Mouse (Mus musculus) heart, embryonic 16.5 days (tissue): ENCODE measurements around the gene Nfib. TPM values are rescaled to one million over a fixed set of nuclear protein-coding genes. Genes with fewer than 3 reads are reported as not detected.
A peak's percentile ranks its signal among the peaks of the same experiment; 100 is the strongest.

Experiments used
- ATAC-seq: fragments of 200-750 bp; cut with Nextera tagmentation; replicated peaks from 2 replicates; pipeline ENCODE4 v1.8.0; 2017; ENCODE audit warnings: moderate number of reproducible peaks; ENCODE audit not compliant: insufficient read depth, low FRiP score; ENCODE audit errors: extremely low read depth
- H3K27ac ChIP-seq: fragments of 300-500 bp; sonication (generic); 2 replicates; pipeline ENCODE4 v1.5.1; 2014; ENCODE audit warnings: mild to moderate bottlenecking, low read length, control low read depth, moderate library complexity
- H3K27me3 ChIP-seq: fragments of 300-500 bp; sonication (generic); 2 replicates; pipeline ENCODE4 v1.6.1; 2014; ENCODE audit warnings: low read length, mixed read lengths; ENCODE audit not compliant: control insufficient read depth, insufficient read depth
- H3K36me3 ChIP-seq: fragments of 300-500 bp; sonication (generic); 2 replicates; pipeline ENCODE4 v1.6.1; 2014; ENCODE audit not compliant: control insufficient read depth, insufficient read depth
- H3K4me1 ChIP-seq: fragments of 300-500 bp; sonication (generic); 2 replicates; pipeline ENCODE4 v1.6.1; 2014; ENCODE audit warnings: low read length, mixed read lengths; ENCODE audit not compliant: control insufficient read depth, insufficient read depth
- H3K4me2 ChIP-seq: fragments of 300-500 bp; sonication (generic); 2 replicates; pipeline ENCODE4 v1.6.1; 2014; ENCODE audit warnings: low read depth, mild to moderate bottlenecking, control low read depth, low read length
- H3K4me3 ChIP-seq: fragments of 300-500 bp; sonication (generic); 2 replicates; pipeline ENCODE4 v1.5.1; 2014; ENCODE audit warnings: mild to moderate bottlenecking, control low read depth, low read length
- H3K9ac ChIP-seq: fragments of 300-500 bp; sonication (generic); 2 replicates; pipeline ENCODE4 v1.6.1; 2014; ENCODE audit warnings: low read length, control low read depth
- H3K9me3 ChIP-seq: fragments of 300-500 bp; sonication (generic); replicated peaks from 2 replicates; pipeline ENCODE4 v1.6.1; 2016; ENCODE audit warnings: low read length; ENCODE audit not compliant: control insufficient read depth
- WGBS: fragments of 180-500 bp; shearing (Covaris S2); extraction: QIAGEN DNeasy Blood & Tissue Kit; methylation state at CpG from one replicate; pipeline ENCODE4 v1.1.7; 2014; 5-methylcytosine and 5-hydroxymethylcytosine counted together
- polyA plus RNA-seq: library from polyadenylated mRNA; unstranded; fragments of >200 nt; fragmentation: Nextera tagmentation; extraction: Ambion mirVana; gene quantifications from 2 replicates; pipeline ENCODE4 v1.2.1, GENCODE M21; 2015

The Nfib gene
- polyA plus RNA-seq, 1 experiment from 2014 or later = 56.7 TPM

DNA sequence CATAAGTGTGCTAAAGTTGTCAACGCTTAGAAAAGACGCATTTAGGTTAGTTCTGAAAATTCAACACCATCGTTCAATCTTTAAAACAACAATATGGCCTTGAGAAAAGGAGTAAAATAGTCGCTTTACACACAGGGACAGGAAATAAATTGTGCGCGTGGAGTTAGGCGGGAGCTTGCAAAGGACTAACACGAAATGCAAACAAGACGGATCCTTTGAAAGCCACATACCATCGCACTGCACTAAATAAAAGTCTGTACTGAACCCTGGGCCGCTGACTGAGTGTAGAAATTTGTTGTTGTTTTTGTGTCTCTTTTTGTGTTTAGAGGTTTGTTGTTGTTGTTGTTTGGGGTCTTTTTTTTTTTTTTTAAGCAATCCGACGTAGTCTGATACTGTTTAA, 193.2 kb downstream of the Nfib start:
- H3K36me3 ChIP-seq = no peaks in the 10 kb centered on the region
- 2% methylated on average over 13 of the region's 13 CpGs for WGBS
- peak overlapping the region; percentile 65 for H3K4me3 ChIP-seq
- peak overlapping the region; percentile 100 for H3K9ac ChIP-seq
- H3K27ac ChIP-seq = peak overlapping the region; percentile 95
- peaks cover 27% of the 10 kb centered on the region for H3K4me1 ChIP-seq
- no peaks in the 10 kb centered on the region for H3K9me3 ChIP-seq
- H3K27me3 ChIP-seq = no peaks in the 10 kb centered on the region
- peak overlapping the region; percentile 83 for H3K4me2 ChIP-seq
- no peak for ATAC-seq

DNA sequence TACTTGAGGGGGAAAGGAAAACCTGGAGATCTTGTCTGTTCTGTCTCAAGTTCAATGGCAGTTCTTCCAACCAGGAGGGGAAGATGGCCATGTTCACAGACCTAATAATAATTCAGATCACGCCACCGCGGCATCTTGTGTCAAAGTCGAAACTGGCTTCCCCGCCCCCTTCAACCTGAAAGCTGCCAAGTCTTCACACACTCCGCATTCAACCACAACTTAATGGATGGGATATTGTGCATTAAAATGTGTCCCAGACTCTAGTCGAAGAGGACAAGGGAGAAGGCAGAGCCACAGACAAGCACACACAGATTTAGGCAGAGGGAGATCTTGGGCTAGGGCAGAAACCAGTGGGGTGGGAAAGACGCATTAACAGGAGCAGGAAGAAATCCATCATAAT, 194.0 kb downstream of the Nfib start:
- no peaks in the 10 kb centered on the region for H3K9me3 ChIP-seq
- H3K36me3 ChIP-seq = no peaks in the 10 kb centered on the region
- H3K4me3 ChIP-seq = peak overlapping the region; percentile 65
- H3K27ac ChIP-seq = peak overlapping the region; percentile 95
- peaks cover 25% of the 10 kb centered on the region for H3K4me1 ChIP-seq
- 1% methylated on average over 8 of the region's 8 CpGs for WGBS
- H3K9ac ChIP-seq = peak overlapping the region; percentile 100
- no peaks in the 10 kb centered on the region for H3K27me3 ChIP-seq
- no peak for ATAC-seq
- H3K4me2 ChIP-seq = peak overlapping the region; percentile 83

DNA sequence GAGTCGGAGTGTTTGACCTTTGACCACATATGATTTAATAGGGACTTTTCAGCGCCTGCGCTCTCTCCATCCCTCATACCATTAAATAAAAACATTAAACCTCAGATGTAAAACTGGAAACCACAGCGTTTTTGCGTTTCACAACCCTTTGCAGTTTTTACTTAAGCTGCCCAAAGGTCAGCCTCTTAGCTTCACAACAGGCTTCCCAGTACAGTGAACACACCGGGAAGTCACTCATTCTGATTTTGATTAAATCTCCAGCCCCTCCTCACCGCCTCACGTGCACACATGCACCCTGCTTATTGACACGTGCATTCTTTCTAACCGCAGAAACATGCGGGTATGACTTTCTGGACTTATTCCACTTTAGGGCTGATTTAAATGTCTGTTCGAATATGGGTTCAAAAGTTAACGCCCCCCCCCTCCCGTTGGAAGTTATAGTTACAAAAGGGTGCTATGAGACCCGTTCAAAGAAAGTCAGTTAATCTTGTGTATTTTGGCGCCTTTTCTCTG, 194.5 kb downstream of the Nfib start:
- 7% methylated on average over 16 of the region's 16 CpGs for WGBS
- Histone ChIP-seq H3K27me3 (no peaks in the 10 kb centered on the region), H3K4me3 (peak overlapping the region; percentile 65), H3K36me3 (no peaks in the 10 kb centered on the region), H3K27ac (peak overlapping the region; percentile 95), H3K4me2 (peak overlapping the region; percentile 83), H3K9ac (peak overlapping the region; percentile 100), H3K4me1 (peaks cover 25% of the 10 kb centered on the region), H3K9me3 (no peaks in the 10 kb centered on the region)
- no peak for ATAC-seq

DNA sequence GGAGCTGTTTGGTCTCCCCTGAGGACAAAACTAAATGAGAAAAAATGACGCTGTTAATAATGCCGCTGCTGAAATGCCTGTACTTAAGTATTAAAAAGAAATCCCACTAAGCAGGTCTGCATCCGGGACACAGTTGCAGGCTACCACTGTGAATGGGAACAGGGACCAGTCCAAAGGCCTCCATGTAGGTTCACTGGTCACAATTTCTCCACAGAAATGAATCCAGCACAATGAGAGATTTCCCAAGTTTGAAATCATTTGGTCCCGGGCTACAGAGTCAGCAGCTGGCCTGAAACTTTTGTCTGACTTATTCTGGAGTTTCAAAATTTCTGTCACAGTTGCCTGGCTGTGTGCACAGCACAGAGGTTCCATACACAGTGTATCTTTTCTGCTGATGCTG, 195.8 kb downstream of the Nfib start:
- H3K4me1 ChIP-seq = peaks cover 25% of the 10 kb centered on the region
- H3K4me3 ChIP-seq = peak overlapping the region; percentile 99
- peak overlapping the region; percentile 100 for H3K27ac ChIP-seq
- no peak for ATAC-seq
- peak overlapping the region; percentile 96 for H3K4me2 ChIP-seq
- H3K36me3 ChIP-seq = no peaks in the 10 kb centered on the region
- 22% methylated on average over 4 of the region's 4 CpGs for WGBS
- H3K27me3 ChIP-seq = no peaks in the 10 kb centered on the region
- no peaks in the 10 kb centered on the region for H3K9me3 ChIP-seq
- H3K9ac ChIP-seq = peak overlapping the region; percentile 100

DNA sequence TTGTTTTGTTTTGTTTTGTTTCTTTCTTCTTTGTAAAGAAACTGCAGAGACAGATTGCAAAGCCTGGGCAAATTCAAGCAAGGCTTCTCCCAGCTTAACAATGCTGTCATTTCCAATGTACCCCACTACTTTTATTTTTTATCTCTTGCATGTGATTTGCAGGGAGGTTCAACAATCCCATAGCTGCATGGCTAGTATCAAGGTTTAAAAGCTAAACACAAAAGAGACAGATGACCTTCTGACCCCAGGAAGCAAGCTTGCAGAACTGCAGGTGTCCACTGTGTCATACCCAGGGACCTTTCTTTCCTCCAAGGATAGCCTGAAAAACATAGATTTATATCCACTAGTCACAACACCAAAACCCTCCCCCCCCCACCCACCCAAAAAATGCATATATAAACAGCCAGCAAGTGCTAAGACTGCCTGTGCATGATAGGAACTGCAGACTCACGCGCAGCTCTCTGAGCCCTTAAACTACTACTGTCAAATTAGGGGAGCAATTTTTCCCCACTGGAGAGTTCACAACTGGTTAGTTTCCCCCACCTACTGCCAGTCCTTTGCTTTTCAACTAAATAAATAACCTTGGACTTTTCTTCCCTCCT, 196.3 kb downstream of the Nfib start:
- H3K27me3 ChIP-seq = no peaks in the 10 kb centered on the region
- H3K9ac ChIP-seq = peak overlapping the region; percentile 100
- ATAC-seq = no peak
- 26% methylated on average over 2 of the region's 2 CpGs for WGBS
- H3K4me3 ChIP-seq = peak overlapping the region; percentile 99
- H3K4me2 ChIP-seq = peak overlapping the region; percentile 96
- H3K4me1 ChIP-seq = peaks cover 21% of the 10 kb centered on the region
- no peaks in the 10 kb centered on the region for H3K9me3 ChIP-seq
- peak overlapping the region; percentile 100 for H3K27ac ChIP-seq
- no peaks in the 10 kb centered on the region for H3K36me3 ChIP-seq

DNA sequence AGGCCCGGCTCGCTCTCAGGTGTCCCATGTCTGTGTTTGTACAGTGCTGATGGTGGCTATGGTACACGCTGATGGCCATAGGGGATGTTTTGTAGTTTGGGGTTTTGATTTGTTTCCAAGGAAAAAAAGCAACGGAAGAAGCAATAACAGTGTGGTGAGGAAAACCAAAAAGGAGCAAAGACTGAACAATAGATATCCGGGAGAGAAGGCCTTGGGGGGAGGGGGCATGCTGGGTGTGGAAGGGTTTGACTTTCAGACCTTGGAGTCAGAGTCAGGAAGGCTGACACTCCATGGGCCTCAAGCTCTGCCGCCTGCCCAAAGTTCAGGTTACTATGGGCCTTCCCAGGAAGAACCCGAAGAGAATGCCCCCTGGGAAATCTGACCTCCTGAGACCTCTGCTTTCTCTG, 197.3 kb downstream of the Nfib start:
- H3K9ac ChIP-seq = peak overlapping the region; percentile 100
- no peaks in the 10 kb centered on the region for H3K36me3 ChIP-seq
- WGBS = 7% methylated on average over 7 of the region's 7 CpGs
- ATAC-seq = no peak
- H3K27me3 ChIP-seq = no peaks in the 10 kb centered on the region
- peak overlapping the region; percentile 99 for H3K4me3 ChIP-seq
- H3K4me1 ChIP-seq = peaks cover 20% of the 10 kb centered on the region
- peak overlapping the region; percentile 100 for H3K27ac ChIP-seq
- H3K4me2 ChIP-seq = peak overlapping the region; percentile 96
- no peaks in the 10 kb centered on the region for H3K9me3 ChIP-seq

DNA sequence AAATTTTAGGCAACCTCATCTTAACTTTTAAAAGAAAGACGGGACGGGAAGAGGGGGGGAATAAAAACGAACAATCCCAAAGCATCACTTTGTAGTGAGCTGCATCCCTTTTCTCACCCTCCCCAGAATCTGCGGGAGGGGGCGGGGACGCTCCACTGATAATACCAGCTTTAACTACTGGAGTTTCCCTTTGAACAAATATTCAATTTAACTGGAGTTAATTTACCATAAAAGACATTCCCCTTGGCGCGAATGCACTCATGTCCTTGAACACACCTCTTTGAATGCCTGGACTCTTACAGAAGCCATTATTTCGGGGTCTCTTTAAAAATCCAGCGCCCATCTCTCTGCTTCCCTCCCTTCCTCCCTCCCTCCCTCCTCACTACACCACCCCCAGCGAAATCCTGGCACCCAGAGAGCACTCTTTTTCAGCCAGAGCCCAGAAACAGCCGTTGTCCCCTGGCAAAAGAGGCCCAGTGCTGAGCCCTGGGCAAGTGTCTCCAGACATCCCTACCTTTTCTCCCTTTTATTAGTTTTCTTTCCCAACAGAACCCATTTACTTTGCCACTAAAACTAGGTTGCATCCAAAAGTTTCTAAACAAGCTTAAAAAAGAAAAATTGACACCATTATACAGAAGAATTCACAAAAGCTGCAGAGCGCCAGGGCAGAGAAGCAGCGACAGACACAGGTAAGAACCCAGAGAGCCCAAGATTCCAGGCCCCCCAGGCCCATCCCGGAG, 197.8 kb downstream of the Nfib start:
- 5% methylated on average over 15 of the region's 15 CpGs for WGBS
- Histone ChIP-seq H3K4me3 (peak overlapping the region; percentile 99), H3K9ac (peak overlapping the region; percentile 100), H3K36me3 (no peaks in the 10 kb centered on the region), H3K27me3 (no peaks in the 10 kb centered on the region), H3K27ac (peak overlapping the region; percentile 100), H3K4me1 (peaks cover 20% of the 10 kb centered on the region), H3K4me2 (peak overlapping the region; percentile 96), H3K9me3 (no peaks in the 10 kb centered on the region)
- no peak for ATAC-seq

DNA sequence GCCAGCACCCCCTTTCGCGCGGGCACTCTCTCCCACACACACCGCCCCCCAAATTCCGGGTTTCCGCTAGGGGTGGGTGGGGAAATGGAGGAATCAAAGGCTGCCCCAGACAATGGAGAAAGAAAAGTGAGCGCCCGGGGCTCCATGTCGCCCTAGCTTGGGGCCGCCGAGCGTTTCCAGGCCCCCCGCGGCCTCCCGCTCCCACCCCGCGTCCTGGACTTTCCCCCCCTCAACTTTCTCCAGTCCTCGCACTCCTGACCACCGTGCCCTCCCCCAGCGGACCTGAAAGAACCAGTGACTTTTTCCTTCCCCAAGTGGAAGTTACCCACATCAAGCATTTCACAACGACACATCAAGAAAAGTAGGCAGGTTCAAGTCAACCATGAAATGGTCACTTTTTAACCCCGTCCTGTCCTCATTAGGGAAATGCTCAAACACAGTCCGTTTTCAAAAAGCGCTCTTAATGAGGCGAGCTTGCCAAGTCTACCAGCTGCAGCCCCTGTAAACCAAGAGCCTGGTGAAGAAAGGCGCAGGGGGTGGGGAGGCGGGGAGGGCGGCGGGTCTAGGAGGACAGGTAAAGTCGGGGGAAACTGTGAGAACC, 198.7 kb downstream of the Nfib start:
- Histone ChIP-seq H3K36me3 (no peaks in the 10 kb centered on the region), H3K27ac (peak overlapping the region; percentile 100), H3K9ac (peak overlapping the region; percentile 100), H3K4me1 (peaks cover 15% of the 10 kb centered on the region), H3K4me2 (peak overlapping the region; percentile 96), H3K27me3 (no peaks in the 10 kb centered on the region), H3K4me3 (peak overlapping the region; percentile 99), H3K9me3 (no peaks in the 10 kb centered on the region)
- WGBS = under 1% methylated on average over 25 of the region's 30 CpGs
- ATAC-seq = peak; percentile 26
